Mouse (Mus musculus) embryonic fibroblast, embryonic 13.5 days (primary cell): ENCODE results near the gene Ldb2. TPM values are rescaled to one million over a fixed set of nuclear protein-coding genes. Genes with fewer than 3 reads are reported as not detected.

Source experiments
- H3K27ac ChIP-seq: 2 replicates; pipeline ENCODE4 v1.5.1; 2012; ENCODE audit warnings: low read length, control low read depth, inconsistent platforms; ENCODE audit not compliant: insufficient read depth
- H3K4me1 ChIP-seq: 2 replicates; pipeline ENCODE4 v1.6.1; 2011; ENCODE audit warnings: low read length; ENCODE audit not compliant: control insufficient read depth, insufficient read depth
- H3K4me3 ChIP-seq: 2 replicates; pipeline ENCODE4 v1.5.1; 2011; ENCODE audit warnings: mild to moderate bottlenecking, control low read depth, low read length; ENCODE audit not compliant: insufficient read depth
- CTCF ChIP-seq: IDR thresholded peaks from 2 replicates; pipeline ENCODE4 v1.5.1; 2011; ENCODE audit warnings: mild to moderate bottlenecking, control low read depth, low read length, moderate library complexity, borderline replicate concordance; ENCODE audit not compliant: insufficient read depth
- POLR2A ChIP-seq: IDR thresholded peaks from 2 replicates; pipeline ENCODE4 v1.6.1; 2011; ENCODE audit warnings: low read depth, mild to moderate bottlenecking, control low read depth, low read length, moderate library complexity
- polyA plus RNA-seq: library from polyadenylated mRNA; stranded (reverse); fragments of >200 nt; gene quantifications from 2 replicates; pipeline ENCODE4 v1.2.4, GENCODE M21; 2011; ENCODE audit warnings: low read depth; ENCODE audit not compliant: missing spikeins, insufficient read length

Gene Ldb2
- 18.4 and 43.4 TPM in 2 replicates for polyA plus RNA-seq

GRCm38 (mm10) chr5:44799053-44799860 lies at the start of gene Ldb2:
Gene Ldb2, minus strand, starts transcription at chr5:44799680.
- H3K4me3 ChIP-seq, result peak within 1 kb of the TSS; percentile 21
- H3K4me1 ChIP-seq, result no peaks in the 10 kb centered on the region
- peak within 1 kb of the TSS; percentile 45; the same call in 1 of the 2 replicates for H3K27ac ChIP-seq
- TF ChIP-seq POLR2A, result peak; percentile 83
- TF ChIP-seq CTCF, result no peak

GRCm38 (mm10) chr5:44831287-44831686 lies 31.8 kb upstream of the Ldb2 start:
- no peak overlapping the region for H3K4me3 ChIP-seq
- H3K4me1 ChIP-seq, result no peaks in the 10 kb centered on the region
- no peak overlapping the region for H3K27ac ChIP-seq
- TF ChIP-seq CTCF (peak; percentile 61; the same call in 1 of the 2 replicates), POLR2A (no peak)

- TF ChIP-seq POLR2A (no peak), CTCF (no peak)
Measured at GRCm38 (mm10) chr5:44815506-44815905, 16.0 kb upstream of the Ldb2 start.

GRCm38 (mm10) chr5:44805960-44806359 lies 6.5 kb upstream of the Ldb2 start:
- H3K4me1 ChIP-seq, result no peaks in the 10 kb centered on the region
- no peak overlapping the region for H3K4me3 ChIP-seq
- TF ChIP-seq CTCF, result no peak
- no peak for TF ChIP-seq POLR2A
- H3K27ac ChIP-seq, result no peak overlapping the region

More at GRCm38 (mm10) chr5:44815506-44815905, 16.0 kb upstream of the Ldb2 start:
- Histone ChIP-seq H3K4me1 (no peaks in the 10 kb centered on the region), H3K27ac (no peak overlapping the region), H3K4me3 (no peak overlapping the region)

- no peaks in the 10 kb centered on the region for H3K4me1 ChIP-seq
Measured at GRCm38 (mm10) chr5:44801100-44801499, 1.6 kb upstream of the Ldb2 start.

GRCm38 (mm10) chr5:44799861-44800260 lies 381 bp upstream of the Ldb2 start:
- no peak overlapping the region for H3K27ac ChIP-seq
- H3K4me3 ChIP-seq, result 0 out of 2 replicates have a peak overlapping the region, but pooled peaks have one; percentile 21
- TF ChIP-seq POLR2A, result no peak
- TF ChIP-seq CTCF, result no peak
- H3K4me1 ChIP-seq, result no peaks in the 10 kb centered on the region

More at GRCm38 (mm10) chr5:44801100-44801499, 1.6 kb upstream of the Ldb2 start:
- Histone ChIP-seq H3K27ac (no peak overlapping the region), H3K4me3 (no peak overlapping the region)
- TF ChIP-seq CTCF (no peak), POLR2A (no peak)

- H3K27ac ChIP-seq, result no peak overlapping the region
- no peaks in the 10 kb centered on the region for H3K4me1 ChIP-seq
- H3K4me3 ChIP-seq, result peak overlapping the region; percentile 21
Measured at GRCm38 (mm10) chr5:44798493-44798892, 987 bp downstream of the Ldb2 start.

GRCm38 (mm10) chr5:44798056-44798455 lies 1.4 kb downstream of the Ldb2 start:
- Histone ChIP-seq H3K4me1 (no peaks in the 10 kb centered on the region), H3K27ac (no peak overlapping the region), H3K4me3 (peak overlapping the region; percentile 21; the same call in 1 of the 2 replicates)
- TF ChIP-seq CTCF, result no peak
- no peak for TF ChIP-seq POLR2A

More at GRCm38 (mm10) chr5:44798493-44798892, 987 bp downstream of the Ldb2 start:
- TF ChIP-seq POLR2A (no peak), CTCF (no peak)

GRCm38 (mm10) chr5:44784591-44784990 lies 14.9 kb downstream of the Ldb2 start:
- TF ChIP-seq CTCF (no peak), POLR2A (no peak)
- Histone ChIP-seq H3K4me3 (no peak overlapping the region), H3K27ac (no peak overlapping the region), H3K4me1 (no peaks in the 10 kb centered on the region)

GRCm38 (mm10) chr5:44779340-44779739 lies 20.1 kb downstream of the Ldb2 start:
- no peak for TF ChIP-seq POLR2A
- TF ChIP-seq CTCF, result no peak
- H3K4me1 ChIP-seq, result peaks cover 4% of the 10 kb centered on the region; the same call in 1 of the 2 replicates
- no peak overlapping the region for H3K27ac ChIP-seq

More at GRCm38 (mm10) chr5:44779340-44779739, 20.1 kb downstream of the Ldb2 start:
- no peak overlapping the region for H3K4me3 ChIP-seq
